Mouse (Mus musculus): Measurements from ENCODE around the gene Zfand3. TPM values are rescaled to one million over a fixed set of nuclear protein-coding genes. Genes with fewer than 3 reads are reported as not detected.

Gene Zfand3
- polyA plus RNA-seq, 1 experiment: not detected

GRCm38 (mm10) chr17:30134955-30135735 lies 130.6 kb downstream of the Zfand3 start:
- TF ChIP-seq POLR2A (IDR thresholded peaks at IDR 0.05; ENCODE audit: insufficient read depth, low read depth, low read length): no peak
- TF ChIP-seq CTCF (IDR thresholded peaks at IDR 0.05; ENCODE audit: insufficient read depth, low read depth, low read length): no peak
- H3K27ac ChIP-seq (ENCODE audit: insufficient read depth, low read depth, low read length): no peak overlapping the region
- WGBS: 52% methylated on average over 10 of the region's 10 CpGs

DNA sequence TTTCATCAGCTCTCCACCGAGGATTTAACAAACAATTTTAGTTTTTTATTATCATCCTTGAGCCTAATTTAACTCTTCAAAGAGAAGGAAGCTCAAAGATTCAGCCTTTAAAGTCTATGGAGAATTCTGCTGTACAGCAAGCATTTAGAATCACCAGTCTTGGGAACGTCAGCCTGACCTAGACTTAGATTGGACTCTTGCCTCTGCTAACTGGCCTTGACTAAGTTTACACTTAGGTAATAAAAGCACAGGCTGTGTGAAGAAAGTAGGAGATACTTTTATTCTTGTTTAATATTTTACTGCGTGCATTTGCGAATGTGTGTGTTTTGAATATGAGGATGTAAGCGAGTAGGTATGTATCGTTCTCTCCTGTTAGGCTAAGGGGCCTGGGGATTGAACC lies 131.4 kb downstream of the Zfand3 start:
- TF ChIP-seq POLR2A (IDR thresholded peaks at IDR 0.05; ENCODE audit: insufficient read depth, low read depth, low read length): no peak
- no peak for TF ChIP-seq CTCF (IDR thresholded peaks at IDR 0.05; ENCODE audit: insufficient read depth, low read depth, low read length)
- WGBS: 95% methylated on average over 6 of the region's 6 CpGs
- no peak overlapping the region for H3K27ac ChIP-seq (ENCODE audit: insufficient read depth, low read depth, low read length)
- H3K4me3 ChIP-seq (ENCODE audit: insufficient read depth, low read depth, low read length): no peak overlapping the region
- H3K4me1 ChIP-seq (ENCODE audit: control insufficient read depth, insufficient read depth, low read length): peaks cover 4% of the 10 kb centered on the region; the same call in 1 of the 2 replicates

More at GRCm38 (mm10) chr17:30134955-30135735, 130.6 kb downstream of the Zfand3 start:
- H3K4me1 ChIP-seq (ENCODE audit: control insufficient read depth, insufficient read depth, low read length): peaks cover 7% of the 10 kb centered on the region
- no peak overlapping the region for H3K4me3 ChIP-seq (ENCODE audit: insufficient read depth, low read depth, low read length)

DNA sequence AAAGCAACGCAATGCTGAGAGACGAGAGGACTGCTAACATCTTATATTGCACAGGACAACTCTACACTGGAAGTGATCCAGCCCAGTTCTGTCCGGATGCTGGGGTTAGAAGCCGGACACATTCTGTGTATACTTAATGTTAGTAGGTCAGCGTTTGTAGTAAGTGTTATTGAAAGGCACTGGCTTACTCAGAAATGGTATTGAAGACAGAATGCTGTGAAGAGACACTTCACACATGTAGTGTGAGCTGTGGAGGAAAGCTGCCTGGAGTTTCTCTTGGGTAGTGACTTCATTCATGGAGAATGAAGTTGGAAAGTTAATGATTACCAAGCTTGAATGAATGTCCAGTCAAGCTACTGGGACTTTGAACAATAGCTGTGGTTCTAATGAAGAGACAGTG lies 132.2 kb downstream of the Zfand3 start:
- Histone ChIP-seq H3K4me3 (ENCODE audit: insufficient read depth, low read depth, low read length) (no peak overlapping the region), H3K27ac (ENCODE audit: insufficient read depth, low read depth, low read length) (no peak overlapping the region), H3K4me1 (ENCODE audit: control insufficient read depth, insufficient read depth, low read length) (peaks cover 4% of the 10 kb centered on the region; the same call in 1 of the 2 replicates)
- WGBS: 88% methylated on average over 5 of the region's 5 CpGs
- TF ChIP-seq POLR2A (IDR thresholded peaks at IDR 0.05; ENCODE audit: insufficient read depth, low read depth, low read length): no peak
- TF ChIP-seq CTCF (IDR thresholded peaks at IDR 0.05; ENCODE audit: insufficient read depth, low read depth, low read length): no peak

DNA sequence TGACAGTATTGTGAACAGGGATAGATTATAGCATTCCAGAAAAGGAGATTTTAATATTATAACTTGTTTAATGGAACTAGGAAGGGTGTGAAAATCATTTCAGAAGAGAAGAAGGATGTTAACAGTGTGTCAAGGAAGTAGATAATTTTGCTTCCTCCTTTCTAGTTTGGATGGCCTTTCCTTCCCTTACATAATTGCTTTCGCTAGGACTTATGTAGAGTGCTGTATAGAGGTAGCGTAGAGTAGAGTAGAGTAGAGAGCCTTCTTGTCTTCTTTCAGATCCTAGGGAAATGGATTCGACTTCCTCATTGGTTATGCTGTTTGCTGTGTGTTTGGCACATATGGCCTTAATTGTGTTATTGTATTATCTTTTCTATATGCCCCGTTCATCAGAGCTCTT lies 132.6 kb downstream of the Zfand3 start:
- Histone ChIP-seq H3K4me1 (ENCODE audit: control insufficient read depth, insufficient read depth, low read length) (peaks cover 4% of the 10 kb centered on the region; the same call in 1 of the 2 replicates), H3K4me3 (ENCODE audit: insufficient read depth, low read depth, low read length) (no peak overlapping the region), H3K27ac (ENCODE audit: insufficient read depth, low read depth, low read length) (no peak overlapping the region)
- TF ChIP-seq CTCF (IDR thresholded peaks at IDR 0.05; ENCODE audit: insufficient read depth, low read depth, low read length): no peak
- no peak for TF ChIP-seq POLR2A (IDR thresholded peaks at IDR 0.05; ENCODE audit: insufficient read depth, low read depth, low read length)
- WGBS: 97% methylated on average over 4 of the region's 4 CpGs

- Histone ChIP-seq H3K4me3 (ENCODE audit: insufficient read depth, low read depth, low read length) (no peak overlapping the region), H3K4me1 (ENCODE audit: control insufficient read depth, insufficient read depth, low read length) (peaks cover 6% of the 10 kb centered on the region; the same call in 1 of the 2 replicates), H3K27ac (ENCODE audit: insufficient read depth, low read depth, low read length) (no peak overlapping the region)
- WGBS: 94% methylated on average over 6 of the region's 6 CpGs
- TF ChIP-seq CTCF (IDR thresholded peaks at IDR 0.05; ENCODE audit: insufficient read depth, low read depth, low read length): no peak
- no peak for TF ChIP-seq POLR2A (IDR thresholded peaks at IDR 0.05; ENCODE audit: insufficient read depth, low read depth, low read length)
These were observed 139.6 kb downstream of the Zfand3 start for GRCm38 (mm10) chr17:30144114-30144513.

GRCm38 (mm10) chr17:30145596-30146149 lies 141.1 kb downstream of the Zfand3 start:
- peaks cover 6% of the 10 kb centered on the region; the same call in 1 of the 2 replicates for H3K4me1 ChIP-seq (ENCODE audit: control insufficient read depth, insufficient read depth, low read length)
- 81% methylated on average over 10 of the region's 10 CpGs for WGBS
- H3K27ac ChIP-seq (ENCODE audit: insufficient read depth, low read depth, low read length): no peak overlapping the region
- H3K4me3 ChIP-seq (ENCODE audit: insufficient read depth, low read depth, low read length): no peak overlapping the region
- TF ChIP-seq POLR2A (IDR thresholded peaks at IDR 0.05; ENCODE audit: insufficient read depth, low read depth, low read length): no peak
- TF ChIP-seq CTCF (IDR thresholded peaks at IDR 0.05; ENCODE audit: insufficient read depth, low read depth, low read length): no peak

DNA sequence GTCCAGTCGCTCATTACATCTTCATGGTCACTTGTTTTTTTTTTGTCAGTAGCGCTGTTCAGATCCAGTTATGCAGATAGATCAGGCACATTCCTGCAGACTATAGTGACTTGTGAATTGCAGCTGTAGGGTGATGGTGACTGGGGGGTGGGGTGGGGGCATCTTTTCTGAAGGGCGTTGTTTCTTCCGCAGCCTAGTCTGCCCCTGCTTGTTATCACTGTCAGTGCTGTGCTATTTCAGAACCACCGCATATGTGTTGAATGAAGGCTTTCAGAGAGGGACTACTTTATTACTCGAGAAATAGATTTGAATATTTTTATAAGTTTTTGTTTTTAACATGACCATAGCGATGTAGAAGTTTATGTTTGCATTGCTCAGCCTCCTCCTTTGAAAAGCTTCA lies 142.0 kb downstream of the Zfand3 start:
- H3K27ac ChIP-seq (ENCODE audit: insufficient read depth, low read depth, low read length): no peak overlapping the region

GRCm38 (mm10) chr17:30147897-30148296 lies 143.4 kb downstream of the Zfand3 start:
- no peak overlapping the region for H3K4me3 ChIP-seq (ENCODE audit: insufficient read depth, low read depth, low read length)
- H3K4me1 ChIP-seq (ENCODE audit: control insufficient read depth, insufficient read depth, low read length): peaks cover 6% of the 10 kb centered on the region; the same call in 1 of the 2 replicates
- TF ChIP-seq POLR2A (IDR thresholded peaks at IDR 0.05; ENCODE audit: insufficient read depth, low read depth, low read length) (no peak), CTCF (IDR thresholded peaks at IDR 0.05; ENCODE audit: insufficient read depth, low read depth, low read length) (no peak)
- 63% methylated on average over 1 of the region's 1 CpGs for WGBS
- no peak overlapping the region for H3K27ac ChIP-seq (ENCODE audit: insufficient read depth, low read depth, low read length)

More for the DNA sequence above, 142.0 kb downstream of the Zfand3 start:
- TF ChIP-seq POLR2A (IDR thresholded peaks at IDR 0.05; ENCODE audit: insufficient read depth, low read depth, low read length) (no peak), CTCF (IDR thresholded peaks at IDR 0.05; ENCODE audit: insufficient read depth, low read depth, low read length) (no peak)
- Histone ChIP-seq H3K4me1 (ENCODE audit: control insufficient read depth, insufficient read depth, low read length) (peaks cover 6% of the 10 kb centered on the region; the same call in 1 of the 2 replicates), H3K4me3 (ENCODE audit: insufficient read depth, low read depth, low read length) (no peak overlapping the region)
- WGBS: 65% methylated on average over 7 of the region's 7 CpGs

GRCm38 (mm10) chr17:30148320-30148719 lies 143.8 kb downstream of the Zfand3 start:
- Histone ChIP-seq H3K27ac (ENCODE audit: insufficient read depth, low read depth, low read length) (no peak overlapping the region), H3K4me1 (ENCODE audit: control insufficient read depth, insufficient read depth, low read length) (peaks cover 6% of the 10 kb centered on the region; the same call in 1 of the 2 replicates), H3K4me3 (ENCODE audit: insufficient read depth, low read depth, low read length) (no peak overlapping the region)
- TF ChIP-seq POLR2A (IDR thresholded peaks at IDR 0.05; ENCODE audit: insufficient read depth, low read depth, low read length) (no peak), CTCF (IDR thresholded peaks at IDR 0.05; ENCODE audit: insufficient read depth, low read depth, low read length) (no peak)
- 73% methylated on average over 6 of the region's 6 CpGs for WGBS

Measured in olfactory bulb, adult 2 months (tissue).